8 mouse cellular contexts compared by ENCODE assay signal in the genomic region with DNA sequence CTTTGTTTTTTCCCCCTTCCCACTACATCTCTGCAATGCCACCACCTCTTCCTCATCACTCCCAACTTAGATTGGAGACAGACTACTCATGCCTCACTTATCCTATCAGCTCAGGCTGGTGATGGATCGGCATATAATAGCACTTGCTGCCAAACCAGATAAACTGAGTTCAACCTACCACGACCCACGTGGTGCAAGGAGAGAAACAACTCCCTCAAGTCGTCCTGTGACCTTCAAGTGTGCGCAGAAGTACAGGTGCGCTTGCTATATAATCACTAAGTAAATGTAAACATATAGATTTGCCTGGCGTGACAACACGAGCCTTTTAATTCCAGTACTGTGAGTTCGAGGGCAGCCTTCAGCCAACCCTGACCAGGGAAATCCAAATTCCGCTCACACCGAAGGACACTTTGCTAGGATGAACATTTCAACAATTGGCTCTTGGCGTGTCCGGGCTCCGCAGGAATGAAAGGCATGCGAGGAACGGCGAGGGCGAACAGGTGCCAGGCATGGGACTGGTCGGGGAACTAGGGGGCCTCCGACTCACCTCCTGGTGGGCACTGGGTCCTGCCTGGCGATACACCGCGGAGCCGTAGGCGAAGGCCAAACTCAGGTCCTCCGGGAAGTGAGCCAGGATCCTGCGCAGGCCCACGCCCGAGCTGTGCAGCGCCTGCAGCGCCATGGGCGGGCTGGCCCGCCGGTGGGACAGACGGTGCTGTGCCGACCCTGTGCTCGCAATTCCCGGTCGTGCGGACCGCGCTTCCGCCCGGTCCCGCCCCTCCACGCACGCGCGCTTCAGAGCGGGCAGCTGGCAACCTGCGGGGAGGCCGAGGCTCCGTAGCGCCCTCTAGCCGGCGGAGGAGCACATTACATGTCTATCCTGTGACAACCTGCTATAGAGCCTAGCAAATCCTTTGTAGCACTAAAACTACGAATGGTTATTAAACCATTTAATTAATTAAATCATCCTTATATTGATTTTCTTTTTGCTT. TPM values are rescaled to one million over a fixed set of nuclear protein-coding genes. Genes with fewer than 3 reads are reported as not detected.
DNase-seq lines count a peak whose midpoint lies in the region; ATAC-seq lines count a peak whose summit lies in the region.

Gene Tamm41, minus strand, starts transcription at position 774 of the 992 bp plus-strand sequence.

- H3K9me3 ChIP-seq in hindbrain, embryonic 15.5 days = no peaks in the 10 kb centered on the region

- peak within 1 kb of the TSS; percentile 85 for H3K4me3 ChIP-seq in hindbrain, embryonic 15.5 days

- no peaks in the 10 kb centered on the region for H3K27me3 ChIP-seq in hindbrain, embryonic 15.5 days

- peak within 1 kb of the TSS; percentile 60 for H3K4me2 ChIP-seq in hindbrain, embryonic 15.5 days

- 1% methylated on average over 57 of the region's 57 CpGs for WGBS in hindbrain, embryonic 15.5 days

- peak; percentile 92 for ATAC-seq in activated CD4-positive, CD25-positive, alpha-beta regulatory T cell, adult 4 months
- ATAC-seq in hindbrain, embryonic 15.5 days (ENCODE audit: low FRiP score, low read depth) = peak; percentile 94

- H3K9ac ChIP-seq in hindbrain, embryonic 15.5 days = peak within 1 kb of the TSS; percentile 79

- DNase-seq in cerebellum, postnatal 4 days (ENCODE audit: low spot score in 2 of 2) = peak; percentile 86 to 94
- DNase-seq in gastrocnemius, adult 18-20 months (ENCODE audit: low spot score) = peak; percentile 82
- peak; percentile 89 to 92 for DNase-seq in left cerebral cortex, adult 18-20 months (ENCODE audit: low spot score in 2 of 2)
- DNase-seq in lung, postnatal 4 days = peak; percentile 90 to 91
- peak; percentile 93 for DNase-seq in retina, postnatal 1 day
- DNase-seq in urinary bladder, adult 18-20 months (ENCODE audit: low spot score in 2 of 2) = peak; percentile 77 to 83

- H3K4me1 ChIP-seq in hindbrain, embryonic 15.5 days (replicated peaks) = peaks cover 14% of the 10 kb centered on the region

- H3K36me3 ChIP-seq in hindbrain, embryonic 15.5 days = peaks cover 14% of the 10 kb centered on the region; the same call in 1 of the 2 replicates

- H3K27ac ChIP-seq in hindbrain, embryonic 15.5 days (replicated peaks) = no peak within 1 kb of the TSS; the same call in 1 of the 2 replicates

RNA-seq across cellular contexts. Expression of gene Tamm41, which starts in this region (rescaled TPM):
- polyA plus RNA-seq in activated CD4-positive, CD25-positive, alpha-beta regulatory T cell, adult 4 months (2017; shearing (Covaris generic)) = 10 to 100 TPM; 26.7 to 33.3 TPM
- 1 to 10 TPM; 7.6 to 8.2 TPM for total RNA-seq in gastrocnemius, adult 18-20 months (2021)
- 45.5 and 47.1 TPM in 2 replicates for polyA plus RNA-seq in hindbrain, embryonic 15.5 days (2015; fragmentation: Nextera tagmentation; extraction: Ambion mirVana)
- total RNA-seq in left cerebral cortex, adult 18-20 months (2021) = 10 to 100 TPM; 21.0 to 21.4 TPM
